Mouse (Mus musculus) stomach, postnatal 0 days (tissue): ENCODE results near the gene Gm6880.

Experiments
- CTCF ChIP-seq: IDR thresholded peaks from 2 replicates; pipeline ENCODE4 v1.5.1; 2016; ENCODE audit warnings: antibody characterized with exemption, low read depth, mild to moderate bottlenecking, moderate library complexity
- EP300 ChIP-seq: optimal IDR thresholded peaks from 2 replicates; pipeline ENCODE3; 2016; ENCODE audit warnings: antibody characterized with exemption

GRCm38 (mm10) chrX:74451157-74451912 lies 29.9 kb downstream of the Gm6880 start:
- TF ChIP-seq CTCF: no peak
- no peak for TF ChIP-seq EP300
